22 mouse cellular contexts compared by ENCODE assay signal in the genomic region with DNA sequence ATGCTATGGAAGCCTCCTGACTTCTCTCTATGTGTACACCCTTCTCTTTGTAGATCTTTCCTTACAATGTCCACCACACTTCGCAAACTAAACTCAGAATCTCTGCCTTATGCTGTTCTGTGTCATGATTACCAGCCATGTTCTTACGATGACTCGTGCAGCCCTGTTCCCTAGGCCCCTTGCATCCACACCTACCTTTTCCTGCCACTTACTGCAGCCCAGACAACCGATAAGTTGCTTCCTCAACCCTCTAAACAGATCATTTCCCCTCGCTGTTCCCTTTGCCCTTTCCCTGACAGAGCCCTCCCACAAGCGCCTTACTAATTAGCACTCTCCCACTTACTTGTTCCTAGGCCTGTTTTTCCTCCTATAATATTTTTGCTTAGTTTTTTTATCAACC.
DNase-seq lines count a peak whose midpoint lies in the region; ATAC-seq and TF ChIP-seq lines count a peak whose summit lies in the region.
"Had no signal": no experiment of that assay in that cellular context is flagged by ENCODE, and none has a peak within 500 bp of the region (broad histone marks: within the 10 kb centered on the region; RNA-seq: fewer than 3 reads in every experiment).

No protein-coding gene starts in this region.

- H3K27ac ChIP-seq in heart, postnatal 0 days (ENCODE audit: low read depth), result no peak overlapping the region
- no peak overlapping the region for H3K27ac ChIP-seq in heart, embryonic 12.5 days (ENCODE audit: poor library complexity, severe bottlenecking)
- no peak overlapping the region for H3K27ac ChIP-seq in lung, embryonic 15.5 days
- H3K27ac ChIP-seq in limb, embryonic 10.5 days, result peak overlapping the region; percentile 36; the same call in 1 of the 2 replicates
- H3K27ac ChIP-seq: embryonic facial prominence, embryonic 10.5 days; forebrain, embryonic 13.5 days; gastrocnemius, adult 2 months; heart, embryonic 10.5 days; hindbrain, embryonic 12.5 days had no signal

- peak; percentile 7 for DNase-seq in heart, postnatal 0 days (ENCODE audit: low spot score)
- no peak for DNase-seq in lung, postnatal 14 days
- DNase-seq in limb, embryonic 10.5 days (ENCODE audit: low spot score), result no peak
- DNase-seq in adipocyte (ENCODE audit: low spot score), result no peak
- DNase-seq in left cerebral cortex, adult 18-20 months (ENCODE audit: low spot score in 2 of 2), result no peak
- DNase-seq: adrenal gland, postnatal 14 days; cerebellum, adult 18-20 months; cerebellum, adult 9-11 months; cerebellum, postnatal 36 days; forebrain, postnatal 0 days; gastrocnemius, adult 2 months; gastrocnemius, postnatal 25 days; heart, adult 11 months; heart, postnatal 36 days had no signal

- no peak for TF ChIP-seq CTCF in heart, postnatal 0 days (IDR thresholded peaks at IDR 0.05; ENCODE audit: low read depth)

- 36% methylated on average over 6 of the region's 6 CpGs for WGBS in heart, postnatal 0 days
- 35% methylated on average over 6 of the region's 6 CpGs for WGBS in heart, embryonic 12.5 days
- WGBS in lung, embryonic 15.5 days, result 51% methylated on average over 6 of the region's 6 CpGs
- 47% methylated on average over 6 of the region's 6 CpGs for WGBS in limb, embryonic 10.5 days

- H3K27me3 ChIP-seq in heart, postnatal 0 days (ENCODE audit: control insufficient read depth, insufficient read depth, low read length), result no peaks in the 10 kb centered on the region
- H3K27me3 ChIP-seq in heart, embryonic 12.5 days (replicated peaks), result no peaks in the 10 kb centered on the region
- no peaks in the 10 kb centered on the region for H3K27me3 ChIP-seq in lung, embryonic 15.5 days
- H3K27me3 ChIP-seq in limb, embryonic 10.5 days (ENCODE audit: low read depth, poor library complexity, severe bottlenecking), result peaks cover 7% of the 10 kb centered on the region; the same call in 1 of the 2 replicates
- H3K27me3 ChIP-seq: forebrain, embryonic 13.5 days; hindbrain, embryonic 12.5 days had no signal

- no peak for ATAC-seq in heart, postnatal 0 days (ENCODE audit: insufficient read depth, low read depth)
- ATAC-seq in heart, embryonic 12.5 days (ENCODE audit: insufficient number of reproducible peaks, low FRiP score), result no peak
- ATAC-seq in lung, embryonic 15.5 days (ENCODE audit: borderline replicate concordance, extremely low read depth, low FRiP score, low TSS enrichment), result peak; percentile 52; the same call in 1 of the 2 replicates
- ATAC-seq in common myeloid progenitor, adult 5-6 weeks (replicated peaks; ENCODE audit: low read depth, poor library complexity, severe bottlenecking), result peak; percentile 66
- ATAC-seq: forebrain, embryonic 13.5 days; forebrain, postnatal 0 days; hindbrain, embryonic 16.5 days had no signal

- no peak overlapping the region for H3K4me2 ChIP-seq in heart, postnatal 0 days (ENCODE audit: low read depth, low read length)
- no peak overlapping the region for H3K4me2 ChIP-seq in heart, embryonic 12.5 days
- no peak overlapping the region for H3K4me2 ChIP-seq in lung, embryonic 15.5 days
- H3K4me2 ChIP-seq: forebrain, embryonic 13.5 days; hindbrain, embryonic 12.5 days had no signal

- H3K4me3 ChIP-seq in heart, postnatal 0 days (ENCODE audit: low read depth, low read length), result no peak overlapping the region
- H3K4me3 ChIP-seq in heart, embryonic 12.5 days, result no peak overlapping the region
- no peak overlapping the region for H3K4me3 ChIP-seq in lung, embryonic 15.5 days
- H3K4me3 ChIP-seq in limb, embryonic 10.5 days, result no peak overlapping the region
- H3K4me3 ChIP-seq: embryonic facial prominence, embryonic 10.5 days; forebrain, embryonic 13.5 days; gastrocnemius, adult 2 months; heart, embryonic 10.5 days; hindbrain, embryonic 12.5 days had no signal

- no peak for TF ChIP-seq EP300 in heart, postnatal 0 days (IDR thresholded peaks at IDR 0.05; ENCODE audit: low read depth)

- H3K9ac ChIP-seq in heart, postnatal 0 days (replicated peaks; ENCODE audit: low read depth, low read length), result no peak overlapping the region
- no peak overlapping the region for H3K9ac ChIP-seq in heart, embryonic 12.5 days
- no peak overlapping the region for H3K9ac ChIP-seq in lung, embryonic 15.5 days
- H3K9ac ChIP-seq: forebrain, embryonic 13.5 days; forebrain, postnatal 0 days; hindbrain, embryonic 12.5 days had no signal

- no peaks in the 10 kb centered on the region for H3K9me3 ChIP-seq in heart, postnatal 0 days (replicated peaks; ENCODE audit: control insufficient read depth, low read length)
- no peaks in the 10 kb centered on the region for H3K9me3 ChIP-seq in heart, embryonic 12.5 days (replicated peaks)
- H3K9me3 ChIP-seq in lung, embryonic 15.5 days, result no peaks in the 10 kb centered on the region
- no peaks in the 10 kb centered on the region for H3K9me3 ChIP-seq in limb, embryonic 10.5 days (replicated peaks)
- H3K9me3 ChIP-seq: embryonic facial prominence, embryonic 10.5 days; forebrain, embryonic 13.5 days; heart, embryonic 10.5 days; hindbrain, embryonic 12.5 days had no signal

- no peaks in the 10 kb centered on the region for H3K4me1 ChIP-seq in heart, postnatal 0 days (ENCODE audit: control insufficient read depth, insufficient read depth)
- H3K4me1 ChIP-seq in heart, embryonic 12.5 days (replicated peaks), result 0 out of 2 replicates have a peak, but pooled peaks cover 6% of the 10 kb centered on the region
- peaks cover 14% of the 10 kb centered on the region; the same call in 1 of the 2 replicates for H3K4me1 ChIP-seq in lung, embryonic 15.5 days
- H3K4me1 ChIP-seq in limb, embryonic 10.5 days, result peaks cover 43% of the 10 kb centered on the region
- H3K4me1 ChIP-seq: heart, embryonic 10.5 days had no signal

- H3K36me3 ChIP-seq in heart, postnatal 0 days (replicated peaks; ENCODE audit: control insufficient read depth, insufficient read depth, low read length), result no peaks in the 10 kb centered on the region
- no peaks in the 10 kb centered on the region for H3K36me3 ChIP-seq in heart, embryonic 12.5 days
- no peaks in the 10 kb centered on the region for H3K36me3 ChIP-seq in lung, embryonic 15.5 days
- no peaks in the 10 kb centered on the region for H3K36me3 ChIP-seq in limb, embryonic 10.5 days
- H3K36me3 ChIP-seq: embryonic facial prominence, embryonic 10.5 days; heart, embryonic 10.5 days; hindbrain, embryonic 12.5 days had no signal

Comparison
In these comparisons a context has a peak if more than half of its experiments do, and no peak if none do; other contexts are left out.
1. ATAC-seq: peak in lung, embryonic 15.5 days (single experiment) and common myeloid progenitor, adult 5-6 weeks (single experiment); none in heart, postnatal 0 days (single experiment) and heart, embryonic 12.5 days (single experiment).